Mouse (Mus musculus): ENCODE measurements around the gene Ms4a18.
A peak's percentile ranks its signal among the peaks of the same experiment; 100 is the strongest.

Ms4a18 gene

DNA sequence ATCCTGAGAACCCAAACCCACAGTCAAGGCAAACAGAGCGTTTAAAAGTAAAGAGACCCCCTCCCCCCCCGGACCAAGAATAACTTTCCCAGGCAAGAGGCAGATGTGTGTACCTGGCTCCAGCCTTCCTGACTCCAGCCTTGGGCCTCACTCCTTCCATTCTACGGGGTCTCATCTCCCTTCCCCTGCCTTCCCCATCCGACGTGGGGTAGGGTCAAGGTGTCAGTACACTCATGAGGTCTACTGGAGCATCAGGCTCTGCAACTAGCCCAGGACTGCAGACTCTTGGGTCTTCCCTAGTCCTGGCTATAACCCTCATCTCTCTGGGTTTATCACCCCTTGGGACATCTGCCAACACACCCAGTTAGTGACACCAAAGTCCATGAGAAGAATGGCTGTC is 37.6 kb downstream of the Ms4a18 start:
- DNase-seq: no peak

DNA sequence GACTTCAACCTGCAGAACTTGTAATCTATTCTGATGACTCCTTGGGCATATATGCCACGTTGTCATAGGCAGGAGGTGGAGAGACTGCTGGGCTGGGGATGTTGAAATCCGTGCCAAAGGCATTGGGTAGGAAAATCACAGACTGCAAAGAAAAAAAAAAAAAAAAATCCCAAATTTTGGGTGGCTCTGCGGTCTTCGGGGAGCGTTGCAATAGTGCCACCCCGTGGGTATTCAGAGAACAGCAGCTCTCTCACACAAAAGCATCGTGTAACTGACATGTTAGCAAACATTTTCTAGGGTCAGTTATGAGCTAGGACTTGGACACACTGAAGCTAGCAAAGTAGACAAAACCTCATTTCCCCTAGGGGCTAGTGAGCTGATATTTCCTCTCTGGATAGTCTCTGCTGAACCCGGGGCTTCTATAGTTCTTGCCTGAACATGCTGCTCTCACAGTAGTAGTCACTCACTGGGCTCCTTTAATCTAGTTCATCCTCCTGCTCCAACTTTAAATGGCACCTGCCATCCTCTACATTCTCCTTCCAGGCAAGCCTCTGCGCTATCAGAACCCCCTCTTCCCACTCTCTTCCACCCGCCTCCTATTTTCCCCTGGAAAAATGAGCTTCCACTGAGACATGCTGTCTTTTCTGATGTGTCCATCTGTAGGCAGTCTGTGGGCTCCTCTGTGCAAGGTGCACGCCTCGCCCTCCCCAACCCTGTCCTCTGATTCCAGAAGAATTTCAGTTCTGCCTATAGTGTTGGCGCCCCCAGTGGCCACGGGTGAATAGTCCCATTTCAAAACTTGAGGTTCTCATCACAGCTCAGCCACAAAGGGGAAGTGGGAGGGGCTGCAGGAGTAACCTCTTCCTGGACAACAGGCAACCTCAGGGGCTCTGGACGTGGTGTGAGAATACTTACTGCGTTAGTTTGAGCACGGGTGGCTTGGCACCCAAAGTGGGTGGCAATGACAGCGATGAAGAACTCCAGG is 38.4 kb downstream of the Ms4a18 start:
- DNase-seq: peak; percentile 79

DNA sequence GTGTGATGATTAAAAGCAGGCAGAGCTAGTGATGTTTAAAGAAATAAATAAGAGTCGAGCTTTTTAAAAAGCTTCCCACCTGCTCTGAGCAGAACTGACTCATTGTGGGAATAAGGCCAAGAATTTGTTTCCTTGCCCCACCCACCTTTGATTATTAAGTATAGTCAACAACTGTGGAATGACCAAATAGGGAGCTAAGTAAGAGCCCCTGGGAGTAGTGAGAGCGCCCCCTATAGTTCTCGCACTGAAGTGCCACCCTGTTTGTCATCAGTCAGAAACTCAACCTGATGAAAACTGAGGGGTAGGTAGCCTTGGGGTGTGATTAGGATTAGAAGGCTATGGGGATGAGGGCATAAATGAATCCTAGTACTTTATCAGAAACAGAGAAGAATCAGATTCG is 41.5 kb downstream of the Ms4a18 start:
- no peak for DNase-seq

DNA sequence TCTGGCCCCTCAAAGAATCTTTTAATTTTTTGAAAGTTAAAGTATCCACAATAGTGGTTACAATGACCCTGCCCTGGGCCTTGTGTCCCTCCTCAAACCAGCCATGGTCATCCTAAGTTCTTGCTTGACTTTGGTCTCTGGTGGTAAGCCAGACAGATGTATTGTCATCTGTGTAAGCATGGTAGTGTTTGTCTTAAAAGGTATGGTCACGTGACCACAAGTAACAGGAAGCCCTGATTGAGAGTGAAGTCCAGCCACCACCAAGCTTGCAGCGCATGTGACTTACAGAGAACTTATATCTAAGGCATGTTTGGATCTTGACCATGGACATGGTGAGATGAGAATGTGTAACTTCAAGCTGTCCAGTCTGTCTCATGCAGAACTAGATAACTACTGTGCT is 42.6 kb downstream of the Ms4a18 start:
- DNase-seq: no peak

DNA sequence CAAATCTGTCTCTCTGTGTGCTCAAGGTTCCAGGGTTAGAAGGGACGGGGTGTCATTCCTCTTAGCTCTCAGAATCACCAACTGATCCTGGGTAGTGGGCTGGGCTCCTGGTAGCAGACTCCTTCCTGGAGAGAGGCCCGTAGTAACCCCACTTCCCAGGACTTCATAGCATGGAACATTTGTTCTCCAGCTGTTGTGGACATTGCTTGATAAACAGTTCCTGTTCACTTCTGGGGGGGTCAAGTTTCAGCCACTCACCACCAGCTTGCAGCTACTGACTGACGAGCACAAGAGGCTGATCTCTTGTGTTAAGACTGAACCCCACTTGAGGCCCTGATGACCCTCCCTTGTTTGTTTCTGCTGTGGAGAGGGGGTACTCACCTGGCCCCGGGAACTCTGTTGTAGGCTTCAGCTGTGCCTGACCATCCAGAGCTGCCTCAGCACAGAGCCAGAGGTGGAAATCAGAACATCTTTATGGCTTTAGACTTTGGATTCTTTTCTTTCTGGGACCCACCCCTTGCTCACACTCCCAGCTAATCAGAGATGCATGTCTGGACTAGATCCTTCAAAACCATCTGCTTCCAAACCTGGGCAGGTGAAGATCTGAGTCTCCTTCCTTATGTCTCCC is 43.5 kb downstream of the Ms4a18 start, which contains the start of gene Ms4a10:
Gene Ms4a10, minus strand, starts transcription at position 433 of the 628 bp plus-strand sequence.
- DNase-seq: no peak

DNA sequence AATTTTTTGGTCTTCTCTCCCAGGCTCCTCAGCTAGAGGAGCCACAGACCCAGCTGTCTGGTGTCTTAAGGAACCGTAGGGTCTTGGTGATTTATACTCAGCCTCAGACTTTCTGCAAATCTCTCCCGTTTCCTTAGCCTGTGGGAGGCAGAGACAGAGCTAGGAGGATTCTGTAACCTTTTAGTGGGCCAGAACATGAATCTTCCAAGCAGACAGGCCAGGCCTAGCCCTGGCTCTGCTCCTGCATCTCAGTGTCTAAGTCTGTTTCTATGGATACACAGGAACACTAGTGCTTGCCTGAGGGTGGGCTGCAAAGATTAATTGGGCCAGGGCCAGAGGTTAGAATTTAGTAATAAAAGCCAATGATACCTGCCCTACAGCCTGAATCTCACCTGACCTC is 44.6 kb downstream of the Ms4a18 start:
- no peak for DNase-seq

DNA sequence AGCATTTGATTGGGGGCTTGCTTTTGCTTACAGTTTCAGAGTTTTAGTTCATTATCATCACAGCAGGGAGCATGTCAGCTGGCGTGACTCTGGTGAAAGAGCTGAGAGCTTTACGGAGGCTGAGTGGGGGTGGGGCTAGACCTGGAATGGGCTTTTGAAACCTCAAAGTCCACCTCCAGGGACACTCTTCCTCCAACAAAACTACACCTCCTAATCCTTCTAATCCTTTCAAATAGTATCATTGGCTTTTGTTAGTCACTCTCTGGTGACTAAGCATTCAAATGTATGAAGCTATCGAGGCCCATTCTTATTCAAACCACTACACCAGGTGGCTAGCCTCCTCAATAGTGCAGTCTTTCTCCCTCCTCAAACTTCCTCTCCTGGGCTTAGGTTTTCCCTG is 45.2 kb downstream of the Ms4a18 start:
- no peak for DNase-seq

DNA sequence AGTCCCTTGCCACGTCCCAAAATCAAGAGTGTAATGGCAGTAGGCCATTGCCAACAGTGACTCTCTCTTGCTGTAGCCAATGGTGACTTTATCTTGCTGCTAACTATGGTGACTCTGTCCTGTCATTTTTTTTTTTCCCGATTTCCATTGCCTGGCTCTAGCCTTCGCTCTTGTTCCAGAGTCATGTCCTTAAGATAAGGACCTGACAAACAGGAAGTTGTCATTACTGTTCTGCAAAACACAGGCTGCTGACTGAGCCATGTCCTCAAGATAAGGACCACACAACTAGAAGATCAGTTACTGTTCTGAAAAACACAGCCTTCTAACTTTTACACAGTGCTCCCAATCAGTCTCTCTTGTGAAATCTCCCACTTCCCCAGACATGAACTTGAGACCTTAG is 47.4 kb downstream of the Ms4a18 start:
- DNase-seq: no peak

DNA sequence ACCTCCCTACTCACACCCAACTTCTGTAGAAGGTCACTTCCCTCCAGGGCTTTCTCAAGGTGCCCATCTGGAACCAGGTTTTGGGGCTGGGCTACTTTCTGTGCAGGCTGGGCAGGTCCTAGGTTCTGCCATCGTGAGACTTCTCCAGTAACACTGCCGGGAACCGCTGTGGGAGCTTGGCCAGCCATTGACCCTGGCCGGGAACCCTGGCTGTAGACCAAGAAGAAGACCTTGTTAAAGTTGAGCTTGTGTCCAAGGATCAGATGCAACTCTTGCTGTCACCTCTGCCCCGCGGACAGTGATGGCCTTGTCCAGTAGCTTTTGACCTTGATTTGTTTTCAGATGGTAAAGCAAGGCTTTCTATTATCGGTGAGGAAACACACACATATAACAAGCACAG is 49.3 kb downstream of the Ms4a18 start:
- no peak for DNase-seq

DNA sequence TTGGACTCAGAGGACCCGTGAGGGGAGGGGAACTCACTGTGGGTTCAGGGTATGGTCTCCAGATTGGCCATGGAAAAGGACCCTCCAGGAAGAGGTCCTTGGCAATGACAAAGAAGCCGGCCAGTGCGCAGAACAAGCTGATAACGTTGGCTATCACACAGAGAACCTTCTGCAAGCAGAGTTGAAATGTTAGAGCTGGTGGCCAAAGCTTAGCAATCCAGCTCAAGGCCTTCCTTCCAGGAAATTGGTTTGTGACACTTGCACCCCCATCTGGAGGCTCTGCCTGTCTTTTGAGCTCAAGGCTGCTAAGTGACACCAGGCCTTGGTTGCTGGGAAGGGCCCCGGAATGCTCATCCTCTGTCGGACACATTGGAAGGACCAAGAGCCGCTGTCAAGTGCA is 52.1 kb downstream of the Ms4a18 start:
- no peak for DNase-seq

DNA sequence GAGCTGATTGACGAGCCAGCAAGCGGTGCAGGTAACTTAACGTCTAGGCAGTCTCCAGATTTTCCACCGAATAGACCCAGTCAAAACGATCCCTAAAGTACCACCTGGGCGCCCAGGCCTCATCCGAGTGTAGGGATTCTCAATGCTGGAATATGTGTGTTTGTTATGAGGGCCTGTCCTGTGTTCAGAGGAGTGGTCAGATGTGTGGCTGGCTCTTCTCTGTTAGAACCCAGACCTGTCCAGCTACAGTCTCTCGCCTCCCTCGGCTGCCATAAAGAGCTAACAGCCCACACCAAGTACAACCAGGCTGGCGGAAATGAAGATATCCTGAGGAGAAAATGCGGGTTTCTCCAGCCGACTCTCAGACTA is 57.9 kb downstream of the Ms4a18 start:
- DNase-seq: no peak

DNA sequence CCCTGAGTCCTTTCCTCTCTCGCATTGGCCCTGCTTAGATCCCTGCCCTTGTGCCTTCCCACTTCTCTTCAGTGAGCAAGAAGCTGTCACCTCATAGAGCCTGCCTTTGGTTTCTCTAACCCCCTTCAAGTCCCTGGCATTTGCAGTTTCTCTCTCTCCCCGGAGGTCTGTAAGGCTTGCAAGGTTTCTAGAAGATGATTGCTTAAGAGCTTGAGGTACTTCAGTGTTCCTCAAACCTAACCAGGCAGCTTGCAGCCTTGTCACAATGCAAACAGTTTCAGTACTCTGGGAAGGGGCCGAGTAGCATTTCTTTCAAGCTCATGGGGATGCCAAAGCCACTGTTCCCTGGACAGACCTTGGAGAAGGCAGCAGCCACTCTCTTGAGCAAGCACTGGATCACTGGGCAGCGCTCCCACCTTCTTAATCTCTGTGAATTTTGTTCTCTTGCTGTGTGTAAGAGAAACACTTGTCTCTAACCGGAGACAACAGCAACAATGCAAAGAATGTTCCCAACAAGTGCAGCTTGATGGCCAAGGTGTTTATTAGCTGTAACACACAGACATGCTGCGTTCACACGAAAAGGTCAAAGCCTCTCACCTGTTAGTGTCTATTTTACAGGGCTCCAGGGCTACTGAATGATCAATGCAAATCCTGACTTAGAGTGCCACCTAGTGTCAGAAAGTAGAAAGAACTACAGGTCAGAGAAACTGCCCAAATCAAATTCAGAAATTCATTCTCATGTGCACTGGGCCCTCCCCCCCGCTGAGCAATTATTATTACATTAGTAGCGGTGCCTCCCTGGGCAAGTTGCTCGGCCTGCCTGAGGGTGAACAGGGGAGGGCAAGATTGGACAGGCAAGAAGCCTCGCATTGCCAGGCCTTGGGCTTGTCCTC is 58.5 kb downstream of the Ms4a18 start:
- DNase-seq: no peak

DNA sequence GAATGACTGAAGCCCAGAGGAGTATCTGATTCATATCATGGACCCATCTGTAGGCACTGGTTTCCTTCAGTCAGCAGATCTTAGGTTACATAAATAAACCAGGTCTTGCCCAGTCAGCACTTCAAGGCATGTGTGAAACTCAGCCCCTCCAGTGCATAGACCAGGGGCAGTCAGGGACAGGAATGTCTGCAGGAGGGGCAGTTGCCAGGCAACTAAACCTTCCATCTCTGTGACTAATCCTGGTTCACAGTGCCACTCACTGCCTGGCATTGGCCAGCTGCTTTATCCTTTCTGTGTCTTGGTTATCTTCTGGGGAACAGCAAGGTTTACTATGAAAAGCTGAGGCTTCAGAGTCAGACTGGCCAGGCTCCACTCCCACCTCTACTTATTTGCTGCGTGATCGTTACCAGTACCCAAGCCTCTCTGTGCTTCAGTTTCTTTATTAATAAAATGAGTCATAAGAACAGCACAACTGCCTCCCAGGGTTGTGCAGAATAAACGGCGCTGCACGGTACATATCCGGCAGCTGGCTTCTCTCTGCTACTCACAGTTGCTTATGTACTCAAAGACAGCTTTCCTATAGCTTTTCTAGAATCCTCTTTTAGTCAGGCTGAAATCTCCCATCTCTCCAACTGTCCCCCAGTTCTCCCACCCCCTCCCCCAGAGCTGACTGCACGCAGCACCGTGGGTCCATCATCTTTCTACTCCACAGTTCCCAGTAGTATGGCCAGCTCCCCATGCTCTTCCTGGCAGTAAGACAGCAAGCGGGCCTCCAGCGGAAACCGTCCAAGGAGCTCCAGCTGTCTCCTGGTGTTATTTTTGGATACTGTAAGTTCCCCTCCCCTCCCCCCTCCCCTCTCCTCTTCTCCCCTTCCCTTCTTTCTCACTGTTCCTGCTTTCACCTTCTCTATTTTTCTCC is 65.6 kb downstream of the Ms4a18 start:
- DNase-seq: no peak

DNA sequence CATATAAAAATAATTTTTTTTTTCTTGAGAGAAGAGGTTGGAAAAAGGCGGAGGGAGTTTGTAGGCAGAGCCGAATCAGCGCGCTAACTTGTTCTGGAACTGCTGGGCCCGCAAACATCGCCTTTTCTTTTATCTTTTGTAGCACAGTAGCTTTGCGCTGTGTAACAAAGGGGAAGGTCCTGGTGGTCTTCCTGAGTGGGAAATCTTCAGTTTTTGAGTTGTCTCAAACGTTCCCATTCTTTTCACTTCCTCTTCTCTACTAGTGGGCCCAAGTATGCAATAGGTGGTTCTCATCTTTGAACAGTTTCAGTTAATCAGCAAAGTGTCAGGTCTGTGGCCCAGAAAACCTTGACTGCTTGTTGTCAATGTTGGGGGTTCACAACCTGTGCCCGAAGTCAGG is 68.3 kb downstream of the Ms4a18 start:
- DNase-seq: no peak

DNA sequence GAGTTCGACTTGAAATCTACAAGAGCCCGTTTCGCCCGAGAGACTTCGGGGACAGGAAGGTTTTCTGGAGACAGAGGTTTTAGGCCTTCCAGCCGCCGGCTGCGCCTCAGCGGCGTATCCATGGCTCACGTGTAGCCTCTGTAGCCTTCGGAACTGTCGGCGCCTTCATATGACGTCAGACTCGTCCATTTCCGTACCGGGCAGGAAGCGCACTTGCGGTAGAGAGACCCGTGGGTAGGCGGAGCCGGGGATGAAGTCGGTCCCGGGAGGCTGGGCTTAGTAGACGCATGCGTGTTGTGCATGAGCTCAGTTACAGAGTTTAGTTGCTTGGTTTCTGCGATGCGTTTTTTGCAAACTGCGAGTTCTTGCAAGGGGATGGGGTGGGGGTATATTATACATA is 68.7 kb downstream of the Ms4a18 start, which contains the start of gene Ccdc86:
Gene Ccdc86, minus strand, starts transcription at position 155 of the 400 bp plus-strand sequence.
- DNase-seq: peak; percentile 96

DNA sequence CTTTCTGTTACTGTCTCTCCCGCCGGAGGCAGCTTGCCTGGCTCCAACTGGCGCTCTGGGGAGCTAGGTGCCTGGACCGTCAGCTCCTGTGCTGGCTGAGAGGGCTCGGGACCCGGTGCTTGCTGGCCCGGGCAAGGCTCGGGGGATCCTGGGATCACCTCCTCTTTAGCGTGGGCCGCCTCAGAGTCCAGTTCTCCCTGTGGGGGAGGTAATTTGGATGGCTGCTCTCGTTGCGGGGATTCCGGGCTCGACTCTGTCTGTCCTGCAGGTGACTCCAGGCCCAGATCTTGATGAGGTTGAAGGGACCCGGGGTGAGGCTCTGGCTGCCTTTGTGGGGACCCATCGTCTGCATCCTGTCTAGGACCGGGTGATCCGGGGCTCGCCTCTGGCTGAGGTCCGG is 69.4 kb downstream of the Ms4a18 start:
- DNase-seq: no peak

DNA sequence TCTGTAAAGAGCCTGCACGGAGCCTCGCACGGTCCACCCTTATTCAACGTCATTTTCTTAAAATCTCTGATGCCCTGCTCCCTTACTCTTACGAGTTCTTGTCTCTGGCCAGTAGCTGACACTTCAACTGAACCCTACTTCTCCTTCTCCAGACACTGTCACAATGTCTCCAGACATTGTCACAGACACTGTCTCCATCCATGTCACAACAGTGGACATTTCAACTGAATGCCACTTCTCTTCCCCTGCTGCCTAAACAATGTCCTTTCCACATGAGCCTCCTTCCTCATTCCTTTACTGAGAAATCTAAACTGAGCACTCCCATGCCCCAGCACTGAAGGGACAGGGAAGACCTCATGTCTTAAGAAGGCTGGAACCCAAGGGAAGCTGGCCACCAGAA is 70.6 kb downstream of the Ms4a18 start:
- DNase-seq: no peak
